12 mouse cellular contexts compared by ENCODE assay signal in the genomic region with DNA sequence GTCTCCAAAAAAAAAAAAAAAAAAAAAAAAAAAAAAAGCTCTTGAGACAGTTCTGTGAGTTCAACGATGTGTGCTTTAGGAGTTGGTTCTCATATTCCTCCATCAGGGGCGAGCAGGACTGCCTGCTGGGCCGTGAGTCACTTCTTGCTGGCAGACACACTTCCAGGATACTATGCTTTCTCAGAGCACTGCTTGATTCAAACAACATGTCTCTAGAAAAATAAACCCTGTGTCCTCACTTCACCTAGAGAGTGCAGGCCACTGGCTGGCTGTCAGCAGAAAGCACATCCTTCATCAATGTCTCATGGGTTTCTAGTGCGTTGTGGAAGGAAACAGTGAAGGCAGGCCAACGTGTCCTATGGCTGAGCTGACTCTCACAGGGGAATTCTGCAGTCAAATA.
DNase-seq lines count a peak whose midpoint lies in the region; ATAC-seq and TF ChIP-seq lines count a peak whose summit lies in the region.
"Had no signal": no experiment of that assay in that cellular context is flagged by ENCODE, and none has a peak within 500 bp of the region (broad histone marks: within the 10 kb centered on the region; RNA-seq: fewer than 3 reads in every experiment).

No protein-coding gene starts in this region.

- DNase-seq in cerebellum, postnatal 36 days = peak; percentile 3 to 16
- no peak for DNase-seq in cerebellum, adult 11 months
- DNase-seq in 3T3-L1 (ENCODE audit: low read depth, low spot score) = peak; percentile 87
- peak; percentile 58 for DNase-seq in gastrocnemius, adult 2 months
- peak; percentile 13 to 65 for DNase-seq in kidney, postnatal 36 days
- DNase-seq in ovary, adult 18-20 months (ENCODE audit: low spot score) = no peak
- DNase-seq in left cerebral cortex, postnatal 4 days = no peak

- H3K27me3 ChIP-seq in midbrain, embryonic 15.5 days (replicated peaks) = no peaks in the 10 kb centered on the region
- H3K27me3 ChIP-seq: liver, embryonic 15.5 days; stomach, embryonic 15.5 days had no signal

- intact Hi-C loops in gastrocnemius, adult 2 months (cut with DNase I) = loop anchor here (2.0 to 10.0 kb wide), 3 partner anchors 157 to 1033 kb away; no protein-coding TSS in a partner anchor
- intact Hi-C loops in left cerebral cortex, postnatal 4 days (cut with DNase I) = no loop called here

- WGBS in midbrain, embryonic 15.5 days = 76% methylated on average over 5 of the region's 5 CpGs

- H3K4me1 ChIP-seq in midbrain, embryonic 15.5 days = no peaks in the 10 kb centered on the region
- H3K4me1 ChIP-seq: liver, embryonic 15.5 days; stomach, embryonic 15.5 days had no signal

- no peak overlapping the region for H3K9ac ChIP-seq in midbrain, embryonic 15.5 days
- H3K9ac ChIP-seq: hindbrain, embryonic 14.5 days; liver, embryonic 15.5 days; stomach, embryonic 15.5 days had no signal

- no peak for ATAC-seq in midbrain, embryonic 15.5 days (replicated peaks)

- no peak for TF ChIP-seq CTCF in gastrocnemius, adult 2 months (IDR thresholded peaks at IDR 0.05)

- H3K36me3 ChIP-seq in midbrain, embryonic 15.5 days (replicated peaks) = no peaks in the 10 kb centered on the region
- H3K36me3 ChIP-seq: liver, embryonic 15.5 days; stomach, embryonic 15.5 days had no signal

- H3K27ac ChIP-seq in gastrocnemius, adult 2 months = peak overlapping the region; percentile 63
- no peak overlapping the region for H3K27ac ChIP-seq in midbrain, embryonic 15.5 days
- H3K27ac ChIP-seq: hindbrain, embryonic 14.5 days; layer of hippocampus, adult 2 months; liver, embryonic 15.5 days; stomach, embryonic 15.5 days had no signal

- H3K4me2 ChIP-seq in midbrain, embryonic 15.5 days = no peak overlapping the region
- H3K4me2 ChIP-seq: hindbrain, embryonic 14.5 days; liver, embryonic 15.5 days; stomach, embryonic 15.5 days had no signal

- H3K4me3 ChIP-seq in gastrocnemius, adult 2 months = no peak overlapping the region
- no peak overlapping the region for H3K4me3 ChIP-seq in midbrain, embryonic 15.5 days
- H3K4me3 ChIP-seq: layer of hippocampus, adult 2 months; liver, embryonic 15.5 days; stomach, embryonic 15.5 days had no signal

- H3K9me3 ChIP-seq in midbrain, embryonic 15.5 days = no peaks in the 10 kb centered on the region
- H3K9me3 ChIP-seq: liver, embryonic 15.5 days; stomach, embryonic 15.5 days had no signal

Comparison
In these comparisons a context has a peak if more than half of its experiments do, and no peak if none do; other contexts are left out.
1. DNase-seq: peak in cerebellum, postnatal 36 days (2 of 2), 3T3-L1 (single experiment), gastrocnemius, adult 2 months (single experiment) and kidney, postnatal 36 days (2 of 2); none in cerebellum, adult 11 months (single experiment), ovary, adult 18-20 months (single experiment) and left cerebral cortex, postnatal 4 days (single experiment).